In genomic region chrX:141156696-141157095, GRCm38 (mm10) we compare ENCODE assay signal across 10 mouse cellular contexts.
A peak's percentile ranks its signal among the peaks of the same experiment; 100 is the strongest.
DNase-seq lines count a peak whose midpoint lies in the region; ATAC-seq and TF ChIP-seq lines count a peak whose summit lies in the region.
"Had no signal": no experiment of that assay in that cellular context is flagged by ENCODE, and none has a peak within 500 bp of the region (broad histone marks: within the 10 kb centered on the region; RNA-seq: fewer than 3 reads in every experiment).

No protein-coding gene starts in this region.

- no peak overlapping the region for H3K4me2 ChIP-seq in hindbrain, embryonic 13.5 days

- 15% methylated on average over 2 of the region's 2 CpGs for WGBS in hindbrain, embryonic 13.5 days
- WGBS in hindbrain, embryonic 10.5 days = 11% methylated on average over 2 of the region's 2 CpGs

- no peaks in the 10 kb centered on the region for H3K36me3 ChIP-seq in hindbrain, embryonic 13.5 days
- H3K36me3 ChIP-seq in hindbrain, embryonic 10.5 days = no peaks in the 10 kb centered on the region
- H3K36me3 ChIP-seq in MEL (ENCODE audit: control insufficient read depth in 1 of 2, insufficient read depth in 2 of 2, low read length in 2 of 2) = no peaks in the 10 kb centered on the region

- peaks cover 26% of the 10 kb centered on the region; the same call in 1 of the 2 replicates for H3K27me3 ChIP-seq in hindbrain, embryonic 13.5 days
- H3K27me3 ChIP-seq in hindbrain, embryonic 10.5 days (ENCODE audit: insufficient read depth, poor library complexity, severe bottlenecking) = peaks cover 74% of the 10 kb centered on the region
- H3K27me3 ChIP-seq in MEL (ENCODE audit: control insufficient read depth in 1 of 2, insufficient read depth in 2 of 2, low read length in 2 of 2) = no peaks in the 10 kb centered on the region

- H3K79me2 ChIP-seq in MEL (ENCODE audit: control insufficient read depth, insufficient read depth, low read length, poor library complexity) = no peaks in the 10 kb centered on the region

- no peak for DNase-seq in hindbrain, embryonic 10.5 days (ENCODE audit: low spot score)
- peak; percentile 52 for DNase-seq in 416B (ENCODE audit: low read depth)
- peak; percentile 64 for DNase-seq in MEL (ENCODE audit: low read depth, low spot score)
- no peak for DNase-seq in spleen, postnatal 10 days (ENCODE audit: low spot score in 2 of 2)
- DNase-seq in kidney, adult 8-10 months = no peak
- no peak for DNase-seq in right cerebral cortex, postnatal 14 days
- DNase-seq: adrenal gland, adult 8-10 months had no signal

- no peak for TF ChIP-seq EP300 in MEL (IDR thresholded peaks at IDR 0.05; ENCODE audit: low read depth in 1 of 2, low read length in 2 of 2)

- TF ChIP-seq CTCF in MEL (IDR thresholded peaks at IDR 0.05 in 2 of 3, conservative IDR thresholded peaks at IDR 0.05 in 1 of 3; ENCODE audit: control insufficient read depth in 1 of 3, insufficient read depth in 1 of 3, low read depth in 2 of 3, low read length in 3 of 3, poor library complexity in 1 of 3, severe bottlenecking in 1 of 3) = peak; percentile 26 to 76 (median 56); a peak in 4 of 6 replicates

- H3K4me1 ChIP-seq in hindbrain, embryonic 13.5 days (replicated peaks) = no peaks in the 10 kb centered on the region
- peaks cover 15% of the 10 kb centered on the region; the same call in 1 of the 2 replicates for H3K4me1 ChIP-seq in hindbrain, embryonic 10.5 days (replicated peaks)
- no peaks in the 10 kb centered on the region for H3K4me1 ChIP-seq in MEL (ENCODE audit: control insufficient read depth in 1 of 2, insufficient read depth in 2 of 2, low read length in 2 of 2)

- no peak overlapping the region for H3K27ac ChIP-seq in hindbrain, embryonic 13.5 days
- H3K27ac ChIP-seq in hindbrain, embryonic 10.5 days = no peak overlapping the region
- H3K27ac ChIP-seq in MEL (ENCODE audit: control insufficient read depth, low read depth, low read length) = no peak overlapping the region
- H3K27ac ChIP-seq: macrophage had no signal

- peak; percentile 67 for TF ChIP-seq RAD21 in MEL (IDR thresholded peaks at IDR 0.05; ENCODE audit: low read depth, low read length)

- ATAC-seq in hindbrain, embryonic 13.5 days (ENCODE audit: low FRiP score) = 0 out of 2 replicates have a peak, but pooled peaks have one; percentile 57
- ATAC-seq in erythroblast, adult 5-6 weeks (replicated peaks; ENCODE audit: low FRiP score, poor library complexity, severe bottlenecking) = peak; percentile 45; the same call in 1 of the 2 replicates

- no peak for TF ChIP-seq POLR2A in MEL (IDR thresholded peaks at IDR 0.05; ENCODE audit: control insufficient read depth in 1 of 2, insufficient read depth in 1 of 2, low read depth in 1 of 2, low read length in 2 of 2, poor library complexity in 1 of 2)

- H3K9ac ChIP-seq in hindbrain, embryonic 13.5 days = no peak overlapping the region
- H3K9ac ChIP-seq in MEL (ENCODE audit: control insufficient read depth, low read depth, low read length, poor library complexity, severe bottlenecking) = no peak overlapping the region

- no peak overlapping the region for H3K4me3 ChIP-seq in hindbrain, embryonic 13.5 days
- H3K4me3 ChIP-seq in hindbrain, embryonic 10.5 days = no peak overlapping the region
- H3K4me3 ChIP-seq in MEL (ENCODE audit: control insufficient read depth in 1 of 2, insufficient read depth in 1 of 2, low read depth in 2 of 2, low read length in 2 of 2) = no peak overlapping the region

- no peaks in the 10 kb centered on the region for H3K9me3 ChIP-seq in hindbrain, embryonic 13.5 days
- no peaks in the 10 kb centered on the region for H3K9me3 ChIP-seq in hindbrain, embryonic 10.5 days
- no peaks in the 10 kb centered on the region for H3K9me3 ChIP-seq in MEL (replicated peaks; ENCODE audit: insufficient read depth, low read length)

TF ChIP-seq in MEL, 35 proteins besides CTCF, POLR2A, EP300 and RAD21:
- TF ChIP-seq SMC3 (IDR thresholded peaks at IDR 0.05; ENCODE audit: low read depth, low read length) (peak; percentile 42), MEF2A (IDR thresholded peaks at IDR 0.05; ENCODE audit: extremely low read depth, insufficient replicate concordance, low read depth, low read length, poor library complexity, severe bottlenecking) (no peak), ZNF384 (IDR thresholded peaks at IDR 0.05; ENCODE audit: low read depth, low read length) (peak; percentile 43; the same call in 1 of the 2 replicates), E2F4 (IDR thresholded peaks at IDR 0.05; ENCODE audit: borderline replicate concordance, low read depth, low read length) (no peak)

Comparison
In these comparisons a context has a peak if more than half of its experiments do, and no peak if none do; other contexts are left out.
1. DNase-seq: peak in 416B (single experiment) and MEL (single experiment); none in hindbrain, embryonic 10.5 days (single experiment), spleen, postnatal 10 days (0 of 2), kidney, adult 8-10 months (0 of 2) and right cerebral cortex, postnatal 14 days (single experiment).